Mouse (Mus musculus) olfactory bulb, adult 2 months (tissue): ENCODE measurements around the gene Calr3. TPM values are rescaled to one million over a fixed set of nuclear protein-coding genes. Genes with fewer than 3 reads are reported as not detected.

ENCODE experiments used
- H3K27ac ChIP-seq: fragments of 200-500 bp; 2 replicates; pipeline ENCODE4 v1.5.1; 2012; ENCODE audit warnings: low read depth, low read length; ENCODE audit not compliant: insufficient read depth
- H3K4me1 ChIP-seq: fragments of 200-500 bp; 2 replicates; pipeline ENCODE4 v1.6.1; 2012; ENCODE audit warnings: low read length; ENCODE audit not compliant: control insufficient read depth, insufficient read depth
- H3K4me3 ChIP-seq: fragments of 200-500 bp; 2 replicates; pipeline ENCODE4 v1.5.1; 2012; ENCODE audit warnings: mild to moderate bottlenecking, low read depth, low read length, moderate library complexity; ENCODE audit not compliant: insufficient read depth
- CTCF ChIP-seq: fragments of 200-500 bp; IDR thresholded peaks from 2 replicates; pipeline ENCODE4 v1.5.1; 2012; ENCODE audit warnings: low read depth, mild to moderate bottlenecking, low read length, moderate library complexity; ENCODE audit not compliant: insufficient read depth
- POLR2A ChIP-seq: fragments of 200-500 bp; IDR thresholded peaks from 2 replicates; pipeline ENCODE4 v1.6.1; 2012; ENCODE audit warnings: mild to moderate bottlenecking, low read depth, low read length, moderate library complexity; ENCODE audit not compliant: insufficient read depth
- WGBS: fragments of 180-500 bp; shearing (Covaris S2); methylation state at CpG from one replicate; pipeline ENCODE4 v1.1.7; 2018; 5-methylcytosine and 5-hydroxymethylcytosine counted together
- polyA plus RNA-seq: library from polyadenylated mRNA; stranded (reverse); fragments of >200 nt; gene quantifications from 2 replicates; pipeline ENCODE4 v1.2.4, GENCODE M21; 2012; ENCODE audit warnings: low replicate concordance; ENCODE audit not compliant: missing spikeins, insufficient read depth, insufficient read length

Calr3 gene
- polyA plus RNA-seq = not detected in 2 replicates

- 6% methylated on average over 34 of the region's 34 CpGs for WGBS
- Histone ChIP-seq H3K27ac (peak within 1 kb of the TSS; percentile 57; the same call in 1 of the 2 replicates), H3K4me1 (peaks cover 20% of the 10 kb centered on the region), H3K4me3 (peak within 1 kb of the TSS; percentile 65)
- TF ChIP-seq CTCF = no peak
- peak; percentile 57; the same call in 1 of the 2 replicates for TF ChIP-seq POLR2A
Measured at GRCm38 (mm10) chr8:72443338-72443993, at the start of gene Calr3, which contains the start of gene 1700030K09Rik. Gene Calr3 (minus strand): TSS chr8:72443870. Gene 1700030K09Rik (plus strand): TSS chr8:72443880.

- Histone ChIP-seq H3K4me3 (peak overlapping the region; percentile 69), H3K4me1 (peaks cover 9% of the 10 kb centered on the region), H3K27ac (no peak overlapping the region)
- WGBS = 7% methylated on average over 8 of the region's 8 CpGs
- TF ChIP-seq CTCF (no peak), POLR2A (no peak)
Measured at GRCm38 (mm10) chr8:72493381-72493780, 49.7 kb upstream of the Calr3 start.

DNA sequence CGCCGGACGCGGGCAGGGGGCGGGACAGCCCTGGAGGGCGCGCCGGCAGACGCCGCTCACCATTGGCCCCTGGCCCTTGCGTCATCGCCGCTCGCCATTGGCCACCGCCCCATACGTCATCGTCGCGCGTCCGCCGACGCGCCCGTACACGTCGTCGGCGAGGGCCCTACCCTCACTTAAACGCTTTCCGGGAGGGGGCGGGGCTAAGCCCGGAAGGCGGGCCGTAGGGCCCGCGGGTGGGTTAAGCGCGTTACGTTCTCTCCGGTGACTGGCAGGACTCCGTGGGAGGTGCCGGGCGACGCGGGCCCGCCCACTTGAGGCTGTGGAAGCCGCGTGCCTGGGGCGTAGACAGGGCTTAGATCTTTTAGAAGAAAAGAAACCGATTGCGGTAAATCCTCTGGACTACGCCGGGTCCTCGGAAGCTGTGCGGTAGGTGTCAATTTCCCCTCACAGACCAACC lies 49.0 kb upstream of the Calr3 start:
- Histone ChIP-seq H3K27ac (peak overlapping the region; percentile 37; the same call in 1 of the 2 replicates), H3K4me1 (peaks cover 9% of the 10 kb centered on the region), H3K4me3 (peak overlapping the region; percentile 71)
- TF ChIP-seq CTCF (no peak), POLR2A (no peak)
- WGBS = 2% methylated on average over 56 of the region's 56 CpGs

DNA sequence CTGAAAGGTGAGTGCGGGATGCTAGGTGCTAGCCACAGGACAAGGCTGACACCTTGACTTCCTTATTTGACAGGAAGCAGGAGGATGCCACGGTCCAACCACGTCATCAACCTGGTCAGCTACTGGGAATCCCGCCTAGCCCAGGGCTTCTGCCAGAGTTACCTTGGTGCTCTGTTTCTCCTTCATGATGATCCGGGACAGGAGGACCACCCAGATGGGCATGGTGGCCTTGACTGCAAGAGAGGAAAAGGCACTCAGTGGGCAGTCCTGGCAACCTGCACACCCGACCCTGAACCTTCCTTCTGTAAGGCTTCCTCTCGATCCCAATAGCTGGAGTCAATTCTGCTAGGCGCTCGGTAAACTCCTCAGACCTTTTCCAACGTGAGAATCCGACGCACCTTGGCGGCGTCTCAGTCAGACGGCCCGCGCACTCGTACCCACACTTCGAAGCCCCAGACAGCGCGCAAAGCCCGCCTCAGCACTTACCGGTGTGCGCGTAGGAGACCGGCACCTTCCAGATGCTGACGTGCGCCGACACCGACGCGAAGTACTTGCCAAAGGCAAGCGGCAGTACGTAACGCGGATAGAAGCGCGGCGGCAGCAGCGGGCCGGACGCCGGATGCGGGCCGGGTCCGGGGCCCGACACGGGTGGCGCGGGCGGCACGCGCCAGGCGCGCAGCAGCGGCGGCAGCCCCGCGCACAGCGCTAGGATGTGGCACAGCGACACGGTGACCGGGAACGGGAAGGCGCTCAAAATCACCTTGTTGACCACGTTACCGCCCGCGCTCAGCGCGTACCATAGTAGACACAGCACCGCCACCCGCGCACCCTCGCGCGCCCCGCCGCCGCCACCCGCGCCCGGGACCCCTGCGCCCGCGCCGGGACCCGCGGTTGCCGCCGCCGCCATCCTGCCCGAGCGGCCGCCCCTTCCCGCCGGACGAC lies 48.3 kb upstream of the Calr3 start, which contains the start of gene Slc35e1:
TSS of gene Slc35e1 (minus strand) at position 935 of the 942 bp plus-strand sequence.
- Histone ChIP-seq H3K4me1 (peaks cover 9% of the 10 kb centered on the region), H3K4me3 (peak within 1 kb of the TSS; percentile 71), H3K27ac (peak within 1 kb of the TSS; percentile 37; the same call in 1 of the 2 replicates)
- 1% methylated on average over 97 of the region's 98 CpGs for WGBS
- TF ChIP-seq CTCF = no peak
- no peak for TF ChIP-seq POLR2A

- TF ChIP-seq POLR2A = no peak
- no peak for TF ChIP-seq CTCF
- Histone ChIP-seq H3K4me3 (no peak overlapping the region), H3K4me1 (peaks cover 9% of the 10 kb centered on the region), H3K27ac (no peak overlapping the region)
- 70% methylated on average over 2 of the region's 2 CpGs for WGBS
Measured at GRCm38 (mm10) chr8:72491017-72491416, 47.3 kb upstream of the Calr3 start.

GRCm38 (mm10) chr8:72487014-72487413 lies 43.3 kb upstream of the Calr3 start:
- TF ChIP-seq CTCF (no peak), POLR2A (no peak)
- Histone ChIP-seq H3K4me1 (peaks cover 9% of the 10 kb centered on the region), H3K27ac (no peak overlapping the region), H3K4me3 (no peak overlapping the region)

GRCm38 (mm10) chr8:72485456-72486199 lies 42.0 kb upstream of the Calr3 start:
- whole genome bisulfite sequencing = 79% methylated on average over 6 of the region's 6 CpGs
- no peak overlapping the region for H3K27ac ChIP-seq
- no peak for TF ChIP-seq CTCF
- TF ChIP-seq POLR2A = no peak
- H3K4me1 ChIP-seq = peaks cover 5% of the 10 kb centered on the region
- H3K4me3 ChIP-seq = no peak overlapping the region

DNA sequence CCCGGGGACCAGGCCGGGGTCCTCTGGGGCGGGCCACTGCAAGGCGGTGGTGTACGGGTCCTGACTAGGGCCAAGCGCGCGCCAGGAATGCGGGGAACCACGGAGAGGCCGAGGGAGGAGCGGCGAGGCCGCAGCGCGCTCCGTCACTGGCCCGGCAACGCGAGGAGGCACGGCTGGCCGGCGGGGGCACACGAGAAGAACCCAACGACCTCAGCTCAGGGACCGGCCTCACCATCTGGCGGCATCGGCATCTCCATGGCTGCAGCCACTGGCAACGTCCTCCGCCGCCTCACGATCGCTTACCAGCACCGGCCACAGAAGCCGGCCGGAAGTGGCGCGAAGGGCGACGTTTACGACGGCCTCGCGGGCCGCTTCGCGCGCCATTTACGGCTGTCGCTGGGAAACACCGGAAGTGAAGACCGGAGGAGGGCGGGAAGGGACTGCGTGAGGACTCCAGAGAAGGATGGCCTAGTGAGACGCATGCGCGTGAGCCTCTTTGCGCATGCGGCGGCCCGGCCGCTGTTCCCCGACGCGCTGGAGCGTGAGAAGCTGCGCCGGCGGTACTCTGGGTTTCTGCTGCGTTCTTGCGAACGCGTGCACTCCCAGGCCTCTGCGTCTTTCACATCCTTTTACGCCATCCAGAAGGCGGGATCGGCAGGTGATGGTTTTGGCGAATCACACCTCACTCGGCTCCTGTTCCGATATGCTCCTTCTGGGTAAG lies 31.3 kb upstream of the Calr3 start, which contains the start of gene Cherp:
TSS of gene Cherp (minus strand) at position 401 of the 721 bp plus-strand sequence.
- TF ChIP-seq POLR2A (peak; percentile 94), CTCF (no peak)

More for the DNA sequence above, 31.3 kb upstream of the Calr3 start, which contains the start of gene Cherp:
- H3K4me1 ChIP-seq = peaks cover 4% of the 10 kb centered on the region; the same call in 1 of the 2 replicates
- under 1% methylated on average over 80 of the region's 80 CpGs for WGBS
- peak within 1 kb of the TSS; percentile 84 for H3K27ac ChIP-seq
- peak within 1 kb of the TSS; percentile 76 for H3K4me3 ChIP-seq
